Mouse (Mus musculus) stomach, postnatal 0 days (tissue): ENCODE measurements around the gene Ppp1r2. TPM values are rescaled to one million over a fixed set of nuclear protein-coding genes. Genes with fewer than 3 reads are reported as not detected.

Experiments
- ATAC-seq: fragments of 200-750 bp; cut with Nextera tagmentation; 2 replicates; pipeline ENCODE4 v1.8.0; 2017; ENCODE audit not compliant: low FRiP score, low TSS enrichment
- DNase-seq: peaks from one replicate; pipeline ENCODE4 v3.0.0-alpha.2; 2016; ENCODE audit warnings: low spot score
- H3K27ac ChIP-seq: fragments of 300-500 bp; sonication (generic); replicated peaks from 2 replicates; pipeline ENCODE4 v1.5.1; 2014; ENCODE audit warnings: mild to moderate bottlenecking, control low read depth
- H3K27me3 ChIP-seq: fragments of 300-500 bp; sonication (generic); 2 replicates; pipeline ENCODE4 v1.6.1; 2014; ENCODE audit warnings: low read length; ENCODE audit not compliant: control insufficient read depth, insufficient read depth
- H3K36me3 ChIP-seq: fragments of 300-500 bp; sonication (generic); 2 replicates; pipeline ENCODE4 v1.6.1; 2014; ENCODE audit warnings: low read length, mixed read lengths; ENCODE audit not compliant: control insufficient read depth, insufficient read depth
- H3K4me1 ChIP-seq: fragments of 300-500 bp; sonication (generic); replicated peaks from 2 replicates; pipeline ENCODE4 v1.6.1; 2014; ENCODE audit warnings: antibody characterized with exemption; ENCODE audit not compliant: control insufficient read depth, insufficient read depth
- H3K4me2 ChIP-seq: fragments of 300-500 bp; sonication (generic); replicated peaks from 2 replicates; pipeline ENCODE4 v1.6.1; 2014; ENCODE audit warnings: low read depth, mild to moderate bottlenecking, control low read depth, moderate library complexity
- H3K4me3 ChIP-seq: fragments of 300-500 bp; sonication (generic); 2 replicates; pipeline ENCODE4 v1.5.1; 2014; ENCODE audit warnings: low read depth, low read length, control low read depth
- H3K9ac ChIP-seq: fragments of 300-500 bp; sonication (generic); 2 replicates; pipeline ENCODE4 v1.6.1; 2014; ENCODE audit warnings: mild to moderate bottlenecking, low read length, control low read depth, mixed read lengths
- H3K9me3 ChIP-seq: fragments of 300-500 bp; sonication (generic); 2 replicates; pipeline ENCODE4 v1.6.1; 2016; ENCODE audit warnings: low read length; ENCODE audit not compliant: control insufficient read depth
- CTCF ChIP-seq: IDR thresholded peaks from 2 replicates; pipeline ENCODE4 v1.5.1; 2016; ENCODE audit warnings: antibody characterized with exemption, low read depth, mild to moderate bottlenecking, moderate library complexity
- EP300 ChIP-seq: optimal IDR thresholded peaks from 2 replicates; pipeline ENCODE3; 2016; ENCODE audit warnings: antibody characterized with exemption
- WGBS: fragments of 180-500 bp; shearing (Covaris S2); extraction: QIAGEN DNeasy Blood & Tissue Kit; methylation state at CpG from one replicate; pipeline ENCODE4 v1.1.7; 2014; 5-methylcytosine and 5-hydroxymethylcytosine counted together
- microRNA-seq: library from miRNA; unstranded; fragments of <30 nt; microRNA quantifications from one replicate; pipeline ENCODE4, GENCODE M21; 2016
- polyA plus RNA-seq: library from polyadenylated mRNA; unstranded; fragments of >200 nt; fragmentation: Nextera tagmentation; extraction: Ambion mirVana; gene quantifications from 2 replicates; pipeline ENCODE4 v1.2.1, GENCODE M21; 2015

Ppp1r2 gene
- polyA plus RNA-seq, 1 experiment from 2014 or later = 99.7 TPM

DNA sequence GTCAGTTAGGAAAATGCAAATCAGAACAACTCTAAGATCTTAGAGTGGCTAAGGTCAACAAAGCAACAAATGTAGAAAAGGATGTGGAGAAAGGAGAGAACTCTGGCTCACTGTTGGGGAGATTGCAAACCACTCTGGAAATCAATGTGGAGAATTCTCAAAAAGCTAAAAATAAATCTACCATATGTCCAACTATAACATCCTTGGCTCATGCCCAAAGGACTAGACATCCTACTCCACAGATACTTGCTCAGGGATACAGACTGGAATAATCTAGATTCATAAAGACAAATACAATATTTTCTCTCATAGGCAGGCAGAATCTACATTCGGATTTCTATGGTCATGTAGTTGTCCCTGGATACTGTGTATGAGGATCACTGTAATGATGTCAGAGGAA is 70.9 kb downstream of the Ppp1r2 start:
- no peaks in the 10 kb centered on the region for H3K36me3 ChIP-seq
- no peak overlapping the region for H3K27ac ChIP-seq
- no peak for TF ChIP-seq CTCF
- no peak for TF ChIP-seq EP300
- no peak overlapping the region for H3K9ac ChIP-seq
- no peaks in the 10 kb centered on the region for H3K27me3 ChIP-seq
- no peaks in the 10 kb centered on the region for H3K9me3 ChIP-seq
- no peak overlapping the region for H3K4me2 ChIP-seq
- ATAC-seq = no peak
- no peak for DNase-seq
- H3K4me1 ChIP-seq = no peaks in the 10 kb centered on the region
- 73% methylated on average over 1 of the region's 1 CpGs for WGBS
- H3K4me3 ChIP-seq = no peak overlapping the region

DNA sequence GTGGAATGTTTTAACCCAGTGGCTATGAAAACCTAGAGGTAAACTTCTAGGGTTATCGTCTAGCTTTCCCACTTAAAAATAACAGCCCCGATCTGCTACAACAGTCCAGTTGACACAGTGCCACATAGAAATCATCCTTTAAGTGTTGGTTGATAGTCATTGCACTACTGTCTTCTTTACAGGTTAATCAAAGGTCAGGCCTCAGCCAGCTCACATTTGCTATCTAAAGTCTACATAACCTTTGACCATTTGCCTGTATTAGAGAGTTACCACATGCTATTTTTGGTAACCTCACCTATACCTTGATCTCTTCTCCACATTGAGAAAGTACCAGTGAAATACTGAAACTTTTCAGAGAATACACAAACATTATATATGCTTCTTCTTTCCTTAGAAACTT is 73.4 kb downstream of the Ppp1r2 start:
- Histone ChIP-seq H3K36me3 (no peaks in the 10 kb centered on the region), H3K4me1 (no peaks in the 10 kb centered on the region), H3K9me3 (no peaks in the 10 kb centered on the region), H3K27ac (peak overlapping the region; percentile 50; the same call in 1 of the 2 replicates), H3K4me3 (peak overlapping the region; percentile 10; the same call in 1 of the 2 replicates), H3K27me3 (no peaks in the 10 kb centered on the region), H3K4me2 (peak overlapping the region; percentile 39), H3K9ac (no peak overlapping the region)
- TF ChIP-seq CTCF = no peak
- DNase-seq = no peak
- 60% methylated on average over 2 of the region's 2 CpGs for WGBS
- no peak for ATAC-seq

Small RNAs within 50 kb of the gene (microRNA-seq; reads per million reads assigned to microRNA genes)
- gene Gm27415 = not detected

Other genes with a start within 250 kb of the Ppp1r2 start
- gene Xxylt1, start 193.8 kb downstream of the Ppp1r2 start, polyA plus RNA-seq = 7.2 and 7.3 TPM in 2 replicates
- 12.9 and 14.8 TPM in 2 replicates for gene Acap2, start 74.0 kb downstream of the Ppp1r2 start, polyA plus RNA-seq
- 1.0 TPM in 2 replicates for gene Apod, start 39.5 kb upstream of the Ppp1r2 start, polyA plus RNA-seq
- gene Bdh1, start 147.0 kb upstream of the Ppp1r2 start, polyA plus RNA-seq = 115 and 125 TPM in 2 replicates